Mouse (Mus musculus): ENCODE data around the gene Hopx.

DNA sequence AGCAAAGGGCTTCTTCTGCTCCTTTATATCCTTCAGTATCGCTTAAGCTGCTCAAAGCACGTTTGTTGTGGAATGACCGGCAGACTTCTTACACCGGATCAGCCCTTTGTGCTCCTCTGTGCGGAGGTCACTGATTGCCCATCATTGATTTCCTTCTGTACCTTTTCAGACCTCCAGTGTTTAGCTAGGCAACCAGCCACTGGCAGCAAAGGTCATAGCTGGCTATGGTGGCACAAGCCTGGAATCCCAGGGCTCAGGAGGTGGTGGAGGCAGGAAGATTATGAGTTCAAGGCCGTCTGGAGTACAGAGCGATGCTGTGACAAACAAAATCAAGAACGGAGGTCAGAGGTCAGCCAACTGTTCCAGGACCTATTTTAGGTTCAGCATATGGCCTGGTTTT, 17.0 kb upstream of the Hopx start:
- TF ChIP-seq TAL1 (IDR thresholded peaks at IDR 0.05; ENCODE audit: low read length) (no peak), GATA1 (IDR thresholded peaks at IDR 0.05; ENCODE audit: low read length) (no peak)
